Mouse (Mus musculus) limb, embryonic 10.5 days (tissue): ENCODE data around the gene Gpc3. TPM values are rescaled to one million over a fixed set of nuclear protein-coding genes. Genes with fewer than 3 reads are reported as not detected.

Experiments
- DNase-seq: peaks from one replicate; pipeline ENCODE4 v3.0.0-alpha.2; 2017; ENCODE audit warnings: low spot score
- H3K27ac ChIP-seq: fragments of 300-500 bp; sonication (generic); 2 replicates; pipeline ENCODE4 v1.5.1; 2016; ENCODE audit warnings: mild to moderate bottlenecking
- H3K27me3 ChIP-seq: fragments of 300-500 bp; sonication (generic); 2 replicates; pipeline ENCODE4 v1.6.1; 2016; ENCODE audit warnings: low read depth, mild to moderate bottlenecking; ENCODE audit not compliant: poor library complexity, severe bottlenecking
- H3K36me3 ChIP-seq: fragments of 300-500 bp; sonication (generic); 2 replicates; pipeline ENCODE4 v1.6.1; 2016; ENCODE audit warnings: mild to moderate bottlenecking, moderate library complexity
- H3K4me1 ChIP-seq: fragments of 300-500 bp; sonication (generic); 2 replicates; pipeline ENCODE4 v1.6.1; 2016
- H3K4me3 ChIP-seq: fragments of 300-500 bp; sonication (generic); 2 replicates; pipeline ENCODE4 v1.5.1; 2016; ENCODE audit warnings: mild to moderate bottlenecking, moderate library complexity
- H3K9me3 ChIP-seq: fragments of 300-500 bp; sonication (generic); replicated peaks from 2 replicates; pipeline ENCODE4 v1.6.1; 2016; ENCODE audit warnings: mild to moderate bottlenecking
- WGBS: fragments of 180-500 bp; shearing (Covaris S2); methylation state at CpG from one replicate; pipeline ENCODE4 v1.1.7; 2016; 5-methylcytosine and 5-hydroxymethylcytosine counted together
- polyA plus RNA-seq: library from polyadenylated mRNA; unstranded; fragments of >200 nt; fragmentation: Nextera tagmentation; extraction: Ambion mirVana; gene quantifications from 2 replicates; pipeline ENCODE4 v1.2.1, GENCODE M21; 2016

Gpc3 gene
- polyA plus RNA-seq, 1 experiment from 2014 or later = 1,116 TPM

DNA sequence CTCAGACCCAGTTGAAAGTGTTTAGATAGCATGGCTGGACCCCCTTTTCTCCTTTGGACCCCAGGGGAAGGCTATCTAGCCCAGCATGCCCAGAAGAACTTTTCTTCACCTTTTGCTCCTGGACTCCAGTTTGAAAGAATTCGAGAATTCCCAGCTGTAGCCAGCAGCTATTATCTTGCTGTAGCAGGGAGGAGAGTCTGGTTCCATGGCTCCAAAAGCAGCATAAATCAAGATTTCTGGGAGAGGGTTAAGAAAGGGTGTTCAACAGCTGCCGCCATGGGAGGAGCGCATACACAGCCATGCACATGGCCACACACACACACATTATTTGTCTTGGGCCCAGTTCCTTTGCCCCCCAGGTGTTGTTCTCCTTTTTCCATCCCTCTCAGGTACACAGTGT, 4.1 kb upstream of the Gpc3 start:
- peaks cover 38% of the 10 kb centered on the region for H3K27me3 ChIP-seq
- 21% methylated on average over 3 of the region's 3 CpGs for WGBS
- H3K36me3 ChIP-seq = no peaks in the 10 kb centered on the region
- no peak for DNase-seq
- H3K9me3 ChIP-seq = no peaks in the 10 kb centered on the region
- H3K4me3 ChIP-seq = 0 out of 2 replicates have a peak overlapping the region, but pooled peaks have one; percentile 2
- H3K4me1 ChIP-seq = peaks cover 37% of the 10 kb centered on the region
- H3K27ac ChIP-seq = peak overlapping the region; percentile 76

DNA sequence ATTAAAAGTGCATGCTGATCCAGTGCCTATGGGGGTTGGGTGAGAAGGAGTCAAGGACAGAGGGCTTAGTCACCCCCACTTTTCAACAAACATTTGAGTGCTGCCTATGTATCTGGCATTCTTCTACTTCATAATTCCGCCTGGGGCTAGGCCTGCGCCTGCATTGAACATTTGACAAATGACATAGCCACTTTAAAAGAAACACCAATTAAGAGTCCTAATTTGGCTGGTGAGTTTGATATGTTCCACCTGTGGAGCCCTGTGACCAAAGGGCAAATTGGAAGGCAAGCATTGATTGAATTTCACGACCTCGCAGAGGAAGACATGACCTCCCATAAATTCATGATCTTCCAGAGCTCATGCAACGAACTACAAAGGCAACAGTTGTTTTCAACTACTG, 2.4 kb upstream of the Gpc3 start:
- peak; percentile 51 for DNase-seq
- H3K9me3 ChIP-seq = no peaks in the 10 kb centered on the region
- H3K27me3 ChIP-seq = peaks cover 51% of the 10 kb centered on the region
- 0 out of 2 replicates have a peak overlapping the region, but pooled peaks have one; percentile 21 for H3K4me3 ChIP-seq
- 0 out of 2 replicates have a peak, but pooled peaks cover 2% of the 10 kb centered on the region for H3K36me3 ChIP-seq
- WGBS = 20% methylated on average over 5 of the region's 5 CpGs
- peaks cover 37% of the 10 kb centered on the region for H3K4me1 ChIP-seq
- peak overlapping the region; percentile 94 for H3K27ac ChIP-seq

DNA sequence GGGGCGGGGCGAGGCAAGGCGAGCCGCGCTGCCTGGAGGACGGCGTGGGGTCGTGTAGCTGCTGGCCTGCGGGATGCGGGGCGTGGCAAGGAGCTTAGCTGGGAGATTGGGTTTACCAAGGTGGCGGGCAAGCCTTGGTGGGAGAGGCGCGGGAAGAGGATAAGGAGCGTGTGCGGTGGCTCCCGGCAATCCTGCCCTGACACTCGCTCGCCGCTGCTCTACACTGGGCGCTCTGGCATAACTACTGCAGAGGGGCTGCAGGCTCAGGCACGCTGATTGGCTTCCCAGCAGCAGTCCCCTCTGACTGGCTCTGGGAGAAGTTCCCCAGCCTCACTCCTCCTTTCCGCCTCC, 256 bp upstream of the Gpc3 start:
- Histone ChIP-seq H3K9me3 (no peaks in the 10 kb centered on the region), H3K36me3 (peaks cover 2% of the 10 kb centered on the region; the same call in 1 of the 2 replicates), H3K27me3 (peaks cover 54% of the 10 kb centered on the region), H3K27ac (peak overlapping the region; percentile 94), H3K4me1 (peaks cover 37% of the 10 kb centered on the region), H3K4me3 (peak overlapping the region; percentile 73)
- 20% methylated on average over 23 of the region's 23 CpGs for WGBS
- peak; percentile 89 for DNase-seq

DNA sequence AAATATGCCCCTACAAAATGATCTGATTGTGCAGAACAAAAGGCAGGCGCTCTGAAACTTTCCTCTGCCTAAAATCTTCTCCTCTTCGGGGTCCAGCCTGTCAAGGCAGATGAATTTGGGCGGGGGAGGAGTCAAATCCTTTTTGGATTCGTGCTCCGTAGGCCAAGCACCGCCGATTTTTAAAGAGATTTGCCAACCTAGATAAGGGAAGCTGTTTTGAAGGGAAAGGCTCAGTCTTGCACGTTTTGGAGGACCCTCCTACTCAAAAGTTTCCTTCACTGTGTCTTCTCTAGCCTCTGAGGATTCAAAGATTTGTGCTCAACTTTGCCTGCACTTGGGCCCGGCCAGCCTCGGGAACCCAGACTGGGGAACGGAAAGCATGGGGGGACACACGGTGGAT, 944 bp downstream of the Gpc3 start:
- Histone ChIP-seq H3K9me3 (no peaks in the 10 kb centered on the region), H3K27ac (peak overlapping the region; percentile 94), H3K27me3 (peaks cover 48% of the 10 kb centered on the region), H3K4me1 (peaks cover 30% of the 10 kb centered on the region), H3K4me3 (peak overlapping the region; percentile 73), H3K36me3 (peaks cover 4% of the 10 kb centered on the region; the same call in 1 of the 2 replicates)
- no peak for DNase-seq
- WGBS = 12% methylated on average over 12 of the region's 12 CpGs

DNA sequence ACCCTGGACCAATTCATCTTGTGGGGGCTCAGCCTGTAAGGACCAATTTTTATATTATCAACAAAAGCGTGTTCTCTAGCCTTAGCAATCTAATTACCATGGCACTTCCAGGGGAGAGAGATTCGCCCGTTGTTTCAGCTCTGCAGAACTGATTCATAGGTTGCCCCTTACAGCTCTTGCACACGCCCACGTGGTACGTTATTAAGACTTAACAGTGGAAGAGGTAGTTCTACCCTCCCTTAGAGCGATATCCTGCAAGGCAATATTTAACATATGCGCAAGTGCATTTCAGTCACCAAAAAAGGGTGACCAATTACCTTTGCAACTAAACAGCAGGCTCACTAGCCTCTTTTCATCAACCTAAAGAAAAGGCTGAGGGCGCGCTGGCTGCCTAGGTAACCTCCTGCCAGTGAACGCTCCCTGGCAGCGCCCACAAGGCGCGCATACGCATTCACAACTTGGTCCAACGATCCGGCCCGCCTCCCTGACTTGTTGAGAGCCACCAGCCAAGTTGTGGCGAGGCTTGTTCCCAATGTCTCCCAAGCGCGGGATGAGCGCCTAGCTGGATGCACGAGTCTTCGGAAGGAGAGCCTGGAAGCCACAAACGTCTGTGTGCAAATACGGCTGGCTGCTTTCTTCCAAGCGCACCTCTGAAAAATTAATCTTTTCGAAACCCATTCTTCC, 1.6 kb downstream of the Gpc3 start:
- no peaks in the 10 kb centered on the region for H3K9me3 ChIP-seq
- H3K27ac ChIP-seq = peak overlapping the region; percentile 94
- H3K4me3 ChIP-seq = peak overlapping the region; percentile 73
- DNase-seq = peak; percentile 44
- peaks cover 45% of the 10 kb centered on the region for H3K27me3 ChIP-seq
- peaks cover 24% of the 10 kb centered on the region for H3K4me1 ChIP-seq
- H3K36me3 ChIP-seq = peaks cover 7% of the 10 kb centered on the region; the same call in 1 of the 2 replicates
- WGBS = 16% methylated on average over 28 of the region's 28 CpGs

DNA sequence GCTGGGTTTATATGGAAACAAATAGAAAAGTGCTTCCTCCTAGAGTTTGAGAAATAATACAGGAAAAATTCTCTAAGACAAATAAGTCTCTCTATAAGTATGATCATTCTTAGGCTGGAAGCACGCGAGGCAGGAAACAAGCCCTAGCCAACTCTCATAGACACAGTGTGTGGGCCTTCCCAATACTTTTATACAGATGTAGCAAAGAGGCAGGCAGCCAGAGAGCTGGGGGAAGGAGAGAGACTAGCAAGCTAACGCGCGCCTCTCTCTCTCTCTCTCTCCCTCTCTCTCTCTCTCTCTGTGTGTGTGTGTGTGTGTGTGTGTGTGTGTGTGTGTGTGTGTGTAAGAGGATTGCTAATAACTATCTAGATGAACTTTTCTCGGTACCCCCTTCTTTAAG, 2.2 kb downstream of the Gpc3 start:
- H3K4me1 ChIP-seq = peaks cover 21% of the 10 kb centered on the region
- H3K27me3 ChIP-seq = peaks cover 45% of the 10 kb centered on the region
- no peaks in the 10 kb centered on the region for H3K9me3 ChIP-seq
- DNase-seq = no peak
- peaks cover 8% of the 10 kb centered on the region; the same call in 1 of the 2 replicates for H3K36me3 ChIP-seq
- peak overlapping the region; percentile 73 for H3K4me3 ChIP-seq
- 28% methylated on average over 6 of the region's 6 CpGs for WGBS
- H3K27ac ChIP-seq = peak overlapping the region; percentile 94

DNA sequence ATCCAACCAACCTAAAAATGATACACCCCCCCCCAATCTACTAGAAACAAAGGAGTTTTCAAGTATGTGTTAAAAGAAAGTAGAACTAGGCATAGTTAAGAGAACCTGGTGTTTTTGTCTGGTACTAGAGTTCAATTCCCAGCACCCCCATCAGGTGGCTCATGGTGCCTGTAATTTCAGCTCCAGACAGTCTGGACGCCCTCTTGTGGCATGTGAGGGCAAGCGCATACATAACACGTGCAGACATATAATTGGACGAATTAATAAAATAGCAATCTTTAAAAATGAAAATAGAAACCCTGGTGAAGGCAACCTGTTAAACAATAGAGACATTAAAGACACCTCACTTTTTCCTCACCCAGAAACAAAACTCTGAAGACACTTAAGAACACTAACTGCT, 10.6 kb downstream of the Gpc3 start:
- no peaks in the 10 kb centered on the region for H3K9me3 ChIP-seq
- 75% methylated on average over 4 of the region's 4 CpGs for WGBS
- H3K36me3 ChIP-seq = peaks cover 41% of the 10 kb centered on the region
- peaks cover 34% of the 10 kb centered on the region for H3K4me1 ChIP-seq
- no peak for DNase-seq
- no peak overlapping the region for H3K27ac ChIP-seq
- H3K4me3 ChIP-seq = no peak overlapping the region
- H3K27me3 ChIP-seq = peaks cover 2% of the 10 kb centered on the region; the same call in 1 of the 2 replicates

DNA sequence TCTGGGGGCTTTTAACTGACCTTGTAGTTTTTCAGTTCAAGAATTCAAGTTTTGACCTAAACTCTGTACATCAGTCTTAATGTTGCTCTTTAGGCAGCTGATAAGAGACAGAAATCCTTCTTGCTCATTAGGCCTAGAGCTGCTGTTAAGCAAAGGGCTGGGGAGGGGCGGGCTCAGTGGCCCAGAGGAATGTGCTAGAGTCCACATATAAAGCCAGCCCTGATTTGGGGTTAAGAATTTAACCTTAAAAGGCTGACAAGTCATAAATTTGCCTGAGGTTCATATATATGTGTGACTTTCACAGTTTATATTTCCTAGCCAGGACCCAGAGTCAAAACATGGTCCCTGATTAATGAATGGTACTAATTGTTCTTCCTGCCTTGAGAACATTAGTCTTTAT, 14.5 kb downstream of the Gpc3 start:
- H3K36me3 ChIP-seq = peaks cover 40% of the 10 kb centered on the region
- peaks cover 2% of the 10 kb centered on the region; the same call in 1 of the 2 replicates for H3K27me3 ChIP-seq
- no peak overlapping the region; the same call in 1 of the 2 replicates for H3K27ac ChIP-seq
- DNase-seq = no peak
- peaks cover 31% of the 10 kb centered on the region for H3K4me1 ChIP-seq
- WGBS = 24% methylated on average over 1 of the region's 1 CpGs
- no peaks in the 10 kb centered on the region for H3K9me3 ChIP-seq
- H3K4me3 ChIP-seq = no peak overlapping the region

DNA sequence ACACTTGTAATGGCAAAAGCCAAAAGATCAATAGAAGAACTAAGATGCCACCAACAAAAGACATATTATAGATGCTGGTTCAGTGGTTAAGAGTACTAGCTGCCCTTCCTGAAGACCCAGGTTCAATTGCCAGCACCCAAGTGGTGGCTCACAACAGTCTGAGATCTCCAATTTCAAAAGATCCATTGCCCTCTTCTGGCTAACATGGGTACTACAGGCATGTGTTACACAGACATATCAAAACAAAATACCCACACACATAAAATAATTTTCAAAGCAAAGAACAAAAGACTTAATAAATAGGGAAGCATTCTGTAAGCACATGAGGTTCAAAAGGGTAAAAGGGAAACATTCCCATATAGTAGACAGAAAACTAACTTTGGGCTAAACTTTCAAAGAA, 26.1 kb downstream of the Gpc3 start:
- H3K4me3 ChIP-seq = no peak overlapping the region
- no peak for DNase-seq
- H3K36me3 ChIP-seq = peaks cover 53% of the 10 kb centered on the region
- H3K27ac ChIP-seq = no peak overlapping the region
- H3K27me3 ChIP-seq = no peaks in the 10 kb centered on the region
- no peaks in the 10 kb centered on the region for H3K9me3 ChIP-seq
- no peaks in the 10 kb centered on the region for H3K4me1 ChIP-seq

DNA sequence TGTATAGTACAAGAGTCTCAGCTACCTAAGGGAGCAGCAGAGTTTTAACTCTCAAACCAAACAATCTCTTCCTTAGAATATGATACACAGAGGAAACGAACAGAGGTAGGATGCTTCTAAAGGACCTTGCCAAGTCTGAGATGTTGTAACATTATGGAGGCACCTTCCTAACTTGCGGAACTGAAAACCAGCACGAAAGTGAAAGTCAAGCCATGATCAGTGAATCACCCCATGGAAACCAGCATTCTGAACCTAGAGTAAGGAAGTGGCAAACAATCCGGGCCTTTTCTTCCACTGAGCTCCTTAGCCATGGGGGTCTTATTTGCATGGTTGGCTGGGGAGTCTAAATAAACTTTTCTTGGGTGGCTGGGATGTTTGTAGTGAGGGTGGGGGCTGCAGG, 53.8 kb downstream of the Gpc3 start:
- Histone ChIP-seq H3K27ac (no peak overlapping the region), H3K9me3 (no peaks in the 10 kb centered on the region), H3K4me1 (no peaks in the 10 kb centered on the region; the same call in 1 of the 2 replicates), H3K4me3 (no peak overlapping the region), H3K27me3 (peaks cover 25% of the 10 kb centered on the region; the same call in 1 of the 2 replicates), H3K36me3 (peaks cover 52% of the 10 kb centered on the region)
- no peak for DNase-seq
- WGBS = 88% methylated on average over 4 of the region's 4 CpGs

DNA sequence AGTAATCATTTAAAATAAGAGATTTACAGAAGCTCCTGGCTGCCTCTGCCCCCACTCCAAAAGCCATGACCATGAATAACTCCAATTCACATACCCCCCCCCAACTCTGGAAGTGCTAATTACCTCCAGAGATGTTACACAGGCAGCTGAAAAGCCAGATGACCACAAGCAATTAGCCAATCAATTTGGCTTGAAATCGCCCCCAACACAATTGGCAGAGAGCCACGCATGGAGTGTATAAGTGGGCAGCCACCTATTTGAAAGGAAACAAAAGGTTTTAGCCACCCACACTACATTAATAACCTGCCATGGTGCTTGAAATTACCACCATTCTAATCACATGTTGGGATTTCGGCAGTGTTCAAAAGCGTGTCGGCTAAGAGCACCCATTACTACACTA, 55.2 kb downstream of the Gpc3 start:
- Histone ChIP-seq H3K4me1 (no peaks in the 10 kb centered on the region; the same call in 1 of the 2 replicates), H3K9me3 (no peaks in the 10 kb centered on the region), H3K36me3 (peaks cover 50% of the 10 kb centered on the region), H3K27ac (no peak overlapping the region), H3K4me3 (no peak overlapping the region), H3K27me3 (0 out of 2 replicates have a peak, but pooled peaks cover 16% of the 10 kb centered on the region)
- no peak for DNase-seq
- WGBS = 69% methylated on average over 5 of the region's 5 CpGs

DNA sequence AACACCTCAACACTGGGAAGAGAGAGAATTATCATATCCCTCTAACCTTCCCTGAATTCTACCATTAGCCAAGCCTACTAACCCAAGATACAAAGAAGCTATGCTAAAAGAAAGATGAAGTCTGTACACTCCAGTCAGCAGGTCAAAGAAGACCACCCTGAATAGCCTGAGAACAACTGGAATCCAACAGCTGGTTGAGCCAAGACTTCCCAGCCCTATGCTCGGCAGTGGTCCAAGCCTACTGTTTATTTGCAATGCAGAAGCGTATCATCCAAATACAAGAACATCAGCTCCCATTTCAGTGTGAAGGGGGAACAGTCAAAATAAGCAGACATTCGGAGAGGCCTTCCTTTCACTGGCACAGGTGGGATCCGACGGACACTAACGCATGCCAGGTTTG, 56.3 kb downstream of the Gpc3 start:
- H3K4me3 ChIP-seq = no peak overlapping the region
- no peaks in the 10 kb centered on the region for H3K9me3 ChIP-seq
- H3K27ac ChIP-seq = no peak overlapping the region
- H3K36me3 ChIP-seq = peaks cover 41% of the 10 kb centered on the region
- no peak for DNase-seq
- H3K4me1 ChIP-seq = peaks cover 3% of the 10 kb centered on the region; the same call in 1 of the 2 replicates
- 82% methylated on average over 6 of the region's 6 CpGs for WGBS
- 0 out of 2 replicates have a peak, but pooled peaks cover 16% of the 10 kb centered on the region for H3K27me3 ChIP-seq

DNA sequence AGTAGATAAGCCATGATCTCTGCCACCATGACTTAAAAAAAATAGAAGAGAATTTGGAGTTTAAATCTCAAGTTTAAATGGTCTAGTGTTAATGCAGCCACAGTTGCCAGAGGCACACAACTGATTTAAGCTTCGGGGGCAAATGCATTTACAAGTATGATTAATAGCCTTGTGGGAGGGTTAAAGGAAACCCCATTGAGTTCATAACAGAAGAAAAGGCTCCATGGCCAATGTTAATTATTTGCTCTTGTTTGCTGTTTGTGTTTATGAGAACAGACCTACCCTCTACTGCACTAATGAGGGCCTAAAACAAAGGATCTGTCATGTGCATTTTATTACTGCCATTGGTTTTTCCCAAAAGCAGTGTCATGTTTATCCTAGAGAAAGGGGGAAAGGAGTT, 62.5 kb downstream of the Gpc3 start:
- Histone ChIP-seq H3K36me3 (peaks cover 16% of the 10 kb centered on the region), H3K27ac (no peak overlapping the region), H3K4me3 (no peak overlapping the region), H3K27me3 (0 out of 2 replicates have a peak, but pooled peaks cover 14% of the 10 kb centered on the region), H3K9me3 (no peaks in the 10 kb centered on the region), H3K4me1 (peaks cover 10% of the 10 kb centered on the region; the same call in 1 of the 2 replicates)
- 56% methylated on average over 1 of the region's 1 CpGs for WGBS
- no peak for DNase-seq
